Mouse (Mus musculus) right cerebral cortex, postnatal 14 days (tissue): Measurements from ENCODE around the gene Lrrtm1.

Source experiments
- DNase-seq: peaks from one replicate; pipeline ENCODE4 v3.0.0; 2022

The Lrrtm1 gene

GRCm38 (mm10) chr6:77242601-77243406 lies at the start of gene Lrrtm1:
Gene Lrrtm1, plus strand, starts transcription at chr6:77242689.
- DNase-seq, result peak; percentile 83

DNA sequence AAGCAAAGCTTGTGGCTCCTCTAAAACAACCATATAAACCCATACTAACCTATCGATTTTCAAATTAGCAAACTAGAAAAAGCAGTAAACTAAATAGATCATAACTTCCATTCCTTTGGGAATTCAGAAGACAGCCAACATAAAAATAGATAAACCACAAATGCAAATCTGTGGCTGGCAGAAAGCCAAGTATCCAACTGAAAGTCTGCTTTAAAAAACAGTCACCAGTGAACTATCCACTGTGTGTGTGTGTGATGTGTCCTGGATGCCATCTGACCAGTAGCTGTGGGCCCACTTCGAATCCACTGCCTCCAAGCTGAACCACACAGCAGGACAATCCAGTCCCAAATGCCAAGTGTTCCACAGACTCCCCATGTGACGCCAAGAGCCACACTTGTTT lies 45.8 kb upstream of the Lrrtm1 start:
- DNase-seq, result peak; percentile 18

- no peak for DNase-seq
Observed at GRCm38 (mm10) chr6:77199375-77199774, 43.1 kb upstream of the Lrrtm1 start.

DNA sequence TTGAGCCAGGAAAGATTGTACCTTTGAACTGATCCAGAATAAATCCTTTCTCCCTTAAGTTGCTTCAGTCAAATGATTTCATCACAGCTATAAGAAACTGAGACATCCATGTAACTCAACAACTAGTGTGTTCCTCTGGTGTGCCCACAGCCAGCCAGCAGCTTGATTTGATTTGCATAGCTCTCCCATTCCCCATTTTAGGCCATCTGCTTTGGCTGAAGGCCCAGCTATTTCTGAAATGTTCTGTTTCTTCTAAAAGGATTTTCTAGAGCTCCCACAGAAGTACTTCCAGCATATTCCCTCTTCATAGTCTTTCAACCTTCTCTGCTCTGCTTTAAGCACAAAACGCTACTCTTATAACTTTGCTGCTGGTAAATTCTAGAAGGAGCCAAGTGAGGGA lies 33.3 kb upstream of the Lrrtm1 start:
- peak; percentile 29 for DNase-seq

DNA sequence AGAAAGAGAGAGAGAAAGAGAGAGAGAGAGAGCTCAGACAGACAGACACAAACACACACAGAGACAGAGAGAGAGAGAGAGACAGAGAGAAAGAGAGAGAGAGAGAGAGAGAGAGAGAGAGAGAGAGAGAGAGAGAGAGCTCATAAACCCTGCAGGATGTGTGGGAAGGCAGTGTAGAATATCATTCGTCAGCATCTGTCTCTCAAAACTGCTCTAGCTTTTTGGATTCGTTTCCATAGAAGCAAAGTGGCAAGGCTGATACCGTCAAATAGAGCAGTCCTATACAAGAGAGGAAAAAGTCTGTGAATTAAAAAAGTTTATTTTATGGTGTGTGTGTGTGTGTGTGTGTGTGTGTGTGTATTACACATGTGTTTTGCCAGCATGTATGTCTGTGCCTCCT lies 32.6 kb upstream of the Lrrtm1 start:
- no peak for DNase-seq

DNA sequence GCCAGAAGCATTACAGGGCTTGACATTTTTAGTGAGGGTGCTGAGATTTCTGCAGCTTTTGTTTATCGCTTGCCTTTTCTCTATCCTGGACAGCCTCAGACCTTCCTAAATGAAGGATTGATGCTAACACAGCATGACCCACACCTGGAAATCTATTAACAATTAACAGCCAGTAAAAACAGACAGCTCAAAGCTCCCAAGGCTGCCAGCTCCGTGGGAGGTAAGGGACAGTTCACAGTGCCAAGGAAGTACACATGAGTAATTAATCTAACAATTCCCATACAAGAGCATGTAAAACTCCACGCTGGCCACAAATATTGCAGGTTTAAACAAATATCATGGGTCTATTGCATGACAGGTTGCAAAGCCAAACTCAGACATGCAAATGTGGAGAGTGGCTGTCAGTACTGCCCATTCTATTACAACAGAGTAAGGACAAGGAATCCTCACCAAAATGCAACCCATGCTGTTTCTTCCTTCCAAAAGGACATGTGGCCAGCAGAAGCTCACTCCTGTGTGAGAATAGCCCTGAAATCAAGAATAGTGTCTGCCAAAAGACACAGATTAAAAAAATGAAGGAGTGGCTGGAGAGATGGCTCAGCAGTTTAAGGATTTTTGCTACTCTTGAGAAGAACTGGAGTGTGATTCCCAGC lies 28.6 kb upstream of the Lrrtm1 start:
- DNase-seq, result no peak

DNA sequence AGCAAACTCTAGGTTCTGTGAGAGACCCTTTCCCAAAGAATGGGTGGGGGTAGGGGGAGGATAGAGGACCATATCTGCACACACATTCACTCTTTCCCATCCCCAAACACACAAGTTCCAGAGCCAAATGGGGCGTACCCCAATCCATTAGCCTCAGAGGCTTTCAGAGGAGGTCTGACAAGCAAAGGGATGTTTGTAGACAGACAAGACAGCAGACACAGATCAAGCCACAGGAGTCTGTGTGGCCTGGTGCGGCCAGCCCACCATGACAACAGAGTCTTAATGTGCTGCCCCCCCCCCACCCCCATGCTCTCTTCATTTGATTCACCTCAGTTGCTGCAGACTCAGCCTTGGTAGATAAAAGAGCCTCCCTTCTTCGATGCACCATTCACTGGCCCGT lies 27.2 kb upstream of the Lrrtm1 start:
- DNase-seq, result no peak

DNA sequence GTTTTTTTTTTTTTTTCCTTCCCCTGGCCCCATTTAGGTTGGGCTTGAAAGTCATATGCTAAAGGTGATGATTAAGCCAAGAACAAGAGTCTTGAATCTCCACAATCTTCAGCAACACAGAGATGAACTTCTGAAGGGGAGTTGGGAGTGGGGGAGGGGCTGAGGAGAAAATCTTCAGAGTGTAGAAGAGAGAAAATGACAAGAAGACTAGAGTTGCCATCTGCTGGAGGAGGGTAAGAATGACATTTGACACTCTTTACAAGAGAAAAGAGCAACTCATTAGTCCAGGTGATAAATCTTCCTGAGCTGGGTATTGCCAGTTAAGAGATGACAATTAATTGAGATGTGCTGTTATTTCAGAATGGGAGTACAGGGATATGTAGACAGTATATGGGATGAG lies 23.6 kb upstream of the Lrrtm1 start:
- peak; percentile 60 for DNase-seq

- no peak for DNase-seq
Observed at GRCm38 (mm10) chr6:77220776-77221175, 21.7 kb upstream of the Lrrtm1 start.

DNA sequence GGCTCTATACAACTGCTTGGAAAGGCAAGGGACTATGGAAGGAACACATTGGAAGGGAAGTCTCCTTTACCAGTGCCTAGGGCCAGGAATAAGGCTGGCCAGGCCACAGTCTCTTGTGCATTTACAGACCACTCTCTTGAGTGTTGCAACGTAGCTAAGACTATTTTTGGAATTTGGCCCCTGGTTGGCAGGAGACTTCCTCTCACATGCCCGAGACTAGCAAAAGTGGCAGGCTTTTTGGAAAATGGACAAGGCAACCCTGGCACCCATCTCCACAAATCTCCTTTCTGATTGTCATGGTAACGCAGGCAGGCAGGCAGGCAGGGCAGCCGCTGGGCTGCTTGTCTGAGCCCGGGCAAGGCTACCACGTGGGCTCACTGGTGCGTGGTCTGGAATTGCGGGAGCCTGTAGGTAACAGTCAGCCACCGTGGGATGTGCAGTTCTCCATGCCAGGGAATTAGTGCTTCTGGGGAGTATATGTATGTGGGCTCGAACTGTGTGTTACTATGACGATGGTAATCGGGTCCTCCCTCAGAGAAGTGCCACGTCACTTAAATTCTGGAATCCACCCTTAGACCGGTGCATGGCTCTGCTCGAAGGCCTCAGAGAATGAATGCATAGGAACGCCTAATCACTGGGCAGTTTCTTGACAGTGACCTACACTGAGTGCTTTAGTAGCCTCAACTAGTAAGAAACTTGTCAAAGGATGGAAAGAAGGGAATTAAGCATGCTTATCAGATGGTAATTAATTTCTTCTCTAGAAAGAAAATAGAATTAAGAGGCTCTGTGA lies 19.4 kb upstream of the Lrrtm1 start:
- DNase-seq, result peak; percentile 40

- no peak for DNase-seq
Observed at GRCm38 (mm10) chr6:77240426-77240825, 2.1 kb upstream of the Lrrtm1 start.

DNA sequence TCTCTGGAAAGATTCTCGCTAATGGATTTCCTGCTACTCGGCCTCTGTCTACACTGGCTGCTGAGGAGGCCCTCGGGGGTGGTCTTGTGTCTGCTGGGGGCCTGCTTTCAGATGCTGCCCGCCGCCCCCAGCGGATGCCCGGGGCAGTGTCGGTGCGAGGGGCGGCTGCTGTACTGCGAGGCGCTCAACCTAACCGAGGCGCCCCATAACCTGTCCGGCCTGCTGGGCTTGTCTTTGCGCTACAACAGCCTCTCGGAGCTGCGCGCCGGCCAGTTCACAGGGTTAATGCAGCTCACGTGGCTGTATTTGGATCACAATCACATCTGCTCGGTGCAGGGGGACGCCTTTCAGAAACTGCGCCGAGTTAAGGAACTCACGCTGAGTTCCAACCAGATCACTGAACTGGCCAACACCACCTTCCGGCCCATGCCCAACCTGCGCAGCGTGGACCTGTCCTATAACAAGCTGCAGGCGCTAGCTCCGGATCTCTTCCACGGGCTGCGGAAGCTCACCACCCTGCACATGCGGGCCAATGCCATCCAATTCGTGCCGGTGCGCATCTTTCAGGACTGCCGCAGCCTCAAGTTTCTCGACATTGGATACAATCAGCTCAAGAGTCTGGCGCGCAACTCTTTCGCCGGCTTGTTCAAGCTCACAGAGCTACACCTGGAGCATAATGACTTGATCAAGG lies 1.2 kb downstream of the Lrrtm1 start:
- DNase-seq, result peak; percentile 53

DNA sequence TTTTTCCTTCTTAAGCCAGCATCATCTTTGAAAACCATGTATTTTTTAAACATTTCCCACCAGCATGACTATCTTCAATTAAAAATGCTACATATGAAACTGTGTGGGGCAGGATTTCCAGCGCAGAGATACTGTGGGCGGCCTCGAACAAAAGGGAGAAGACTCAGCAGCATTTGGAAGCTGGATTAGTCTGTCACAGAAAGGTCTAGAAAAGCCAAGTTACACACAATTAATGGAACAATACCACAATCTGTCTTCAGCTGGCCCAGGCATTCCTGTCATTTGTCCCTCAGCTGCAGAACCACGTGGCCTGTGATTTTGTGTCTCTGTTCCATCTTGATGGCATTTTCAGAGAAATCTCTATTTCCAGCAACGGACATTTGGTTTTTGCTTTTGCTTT lies 11.0 kb downstream of the Lrrtm1 start:
- DNase-seq, result no peak

DNA sequence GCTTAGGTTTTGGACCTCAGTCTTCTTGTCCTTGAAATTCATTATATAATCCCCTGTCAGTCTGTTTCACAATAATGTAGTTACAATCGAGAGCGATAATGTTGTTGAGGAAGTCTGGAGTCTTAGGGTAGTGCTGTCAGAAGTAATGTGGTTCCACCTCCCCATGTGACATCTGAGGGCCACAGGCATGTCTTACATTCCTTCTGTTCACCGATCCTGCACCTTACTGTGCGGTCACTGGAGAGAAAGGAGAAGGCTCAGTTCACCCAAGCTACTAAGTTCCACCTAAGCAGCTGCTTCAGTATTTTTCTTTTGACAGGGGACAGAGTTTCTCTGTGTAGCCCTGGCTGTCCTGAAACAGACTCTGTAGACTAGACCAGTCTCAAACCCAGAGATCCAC lies 13.9 kb downstream of the Lrrtm1 start:
- DNase-seq, result no peak

DNA sequence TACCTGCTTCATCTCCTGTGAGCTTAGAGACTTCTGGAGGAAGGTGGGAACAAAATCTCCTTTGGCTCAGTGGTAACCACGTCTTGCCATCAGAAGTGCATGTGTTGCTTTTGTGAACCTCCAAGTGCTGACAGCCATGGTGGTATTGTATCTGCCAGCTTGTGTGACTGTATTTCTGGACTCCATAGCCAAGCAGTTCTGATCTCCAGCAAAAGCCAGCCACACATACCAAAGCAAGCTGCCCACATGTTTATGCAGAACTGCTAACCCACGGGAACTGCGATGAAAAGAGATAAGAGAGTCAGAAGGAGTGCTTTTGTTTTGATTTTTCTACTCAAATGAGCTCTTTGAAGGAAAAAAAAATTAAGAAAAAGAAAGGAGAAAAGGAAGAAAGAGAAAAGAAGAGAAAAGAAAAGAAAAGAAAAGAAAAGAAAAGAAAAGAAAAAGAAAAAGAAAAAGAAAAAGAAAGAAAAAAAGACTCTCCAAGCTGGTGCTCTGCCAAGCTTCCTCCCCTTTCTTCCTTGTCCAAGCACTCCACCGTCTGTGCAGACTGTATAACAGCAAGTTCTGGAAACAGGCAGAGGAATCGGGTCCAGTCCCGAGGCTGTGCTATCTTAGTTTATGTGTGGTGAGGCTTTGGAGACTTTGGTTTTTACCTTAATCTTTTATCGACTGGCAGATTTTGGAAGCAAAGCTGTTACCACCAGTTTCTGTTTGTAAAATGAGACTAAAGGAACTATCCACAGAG lies 15.0 kb downstream of the Lrrtm1 start:
- peak; percentile 41 for DNase-seq

GRCm38 (mm10) chr6:77265163-77265562 lies 22.7 kb downstream of the Lrrtm1 start:
- no peak for DNase-seq

DNA sequence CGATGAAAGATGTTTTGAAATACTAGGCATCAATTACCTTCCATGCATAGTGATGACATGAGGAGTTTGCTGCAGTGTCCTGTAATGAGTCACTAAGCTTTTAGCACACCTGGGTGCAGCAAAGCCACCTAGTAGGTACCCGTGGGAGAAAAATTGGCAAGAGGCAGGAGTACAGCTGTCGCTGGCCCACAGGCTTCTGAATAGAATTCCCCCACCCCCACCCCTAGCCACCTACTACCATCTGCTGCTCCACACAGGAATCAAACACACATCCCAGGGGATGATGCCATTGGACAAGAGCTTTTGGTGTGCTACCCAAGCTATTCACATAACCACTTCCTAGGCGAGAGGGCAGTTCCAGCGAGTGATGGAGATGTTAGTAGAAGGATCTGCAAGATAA lies 36.3 kb downstream of the Lrrtm1 start:
- DNase-seq, result no peak

GRCm38 (mm10) chr6:77286317-77286716 lies 43.8 kb downstream of the Lrrtm1 start:
- no peak for DNase-seq

- DNase-seq, result no peak
Observed at GRCm38 (mm10) chr6:77288402-77288801, 45.9 kb downstream of the Lrrtm1 start.

DNA sequence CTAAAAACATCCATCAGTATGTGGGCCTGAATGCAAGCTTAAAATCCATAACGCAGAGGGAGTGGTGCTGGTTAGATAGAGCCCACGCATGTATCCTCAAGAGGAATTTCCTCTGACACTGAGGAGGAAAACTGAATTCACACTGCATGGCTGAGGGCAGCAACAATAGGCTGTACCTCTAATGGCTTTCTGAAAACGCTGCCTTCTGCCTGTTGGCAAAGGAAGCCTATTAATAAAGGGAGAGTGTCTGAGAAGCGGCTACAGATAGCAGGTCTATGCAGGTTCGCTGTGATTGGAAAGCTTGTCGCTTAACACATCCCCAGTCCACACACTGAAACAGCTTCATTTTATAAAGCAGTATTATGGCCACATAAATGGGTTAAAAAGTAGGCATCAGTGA lies 48.9 kb downstream of the Lrrtm1 start:
- DNase-seq, result no peak

GRCm38 (mm10) chr6:77301305-77301704 lies 58.8 kb downstream of the Lrrtm1 start:
- no peak for DNase-seq

DNA sequence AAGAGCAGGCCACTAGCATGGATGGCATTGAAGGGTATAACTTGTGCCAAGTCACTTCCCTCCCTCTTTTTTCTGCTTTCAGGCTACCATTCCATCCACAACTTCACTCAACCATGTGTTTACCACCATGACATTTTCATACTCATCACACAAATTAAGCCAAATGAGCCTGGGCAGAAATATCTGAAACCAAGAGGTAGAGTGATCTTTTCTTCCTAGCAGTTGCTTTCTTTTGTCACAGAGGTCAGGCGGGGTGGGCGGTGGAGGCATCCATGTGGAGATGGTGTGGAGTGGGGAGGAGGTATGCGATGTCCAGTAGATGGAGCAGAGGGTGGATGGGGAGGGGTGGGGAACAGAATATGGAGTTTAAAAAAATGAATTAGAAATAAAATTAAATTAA lies 64.3 kb downstream of the Lrrtm1 start:
- DNase-seq, result no peak
